Mouse (Mus musculus) midbrain, embryonic 16.5 days (tissue): ENCODE results near the gene Klhdc8b. TPM values are rescaled to one million over a fixed set of nuclear protein-coding genes. Genes with fewer than 3 reads are reported as not detected.

Experiments used
- ATAC-seq: fragments of 200-750 bp; cut with Nextera tagmentation; 2 replicates; pipeline ENCODE4 v1.8.0; 2017; ENCODE audit warnings: moderate TSS enrichment
- H3K27ac ChIP-seq: fragments of 300-500 bp; sonication (generic); 2 replicates; pipeline ENCODE4 v1.5.1; 2014; ENCODE audit warnings: mild to moderate bottlenecking, low read length, mixed read lengths
- H3K27me3 ChIP-seq: fragments of 300-500 bp; sonication (generic); 2 replicates; pipeline ENCODE4 v1.6.1; 2014; ENCODE audit warnings: low read depth, low read length, mixed read lengths; ENCODE audit not compliant: control insufficient read depth, insufficient read depth
- H3K36me3 ChIP-seq: fragments of 300-500 bp; sonication (generic); 2 replicates; pipeline ENCODE4 v1.6.1; 2014; ENCODE audit warnings: mild to moderate bottlenecking, low read length, moderate library complexity, mixed read lengths; ENCODE audit not compliant: control insufficient read depth, insufficient read depth
- H3K4me1 ChIP-seq: fragments of 300-500 bp; sonication (generic); 2 replicates; pipeline ENCODE4 v1.6.1; 2014; ENCODE audit warnings: mild to moderate bottlenecking, low read length, mixed read lengths; ENCODE audit not compliant: control insufficient read depth, insufficient read depth
- H3K4me2 ChIP-seq: fragments of 300-500 bp; sonication (generic); 2 replicates; pipeline ENCODE4 v1.6.1; 2014; ENCODE audit warnings: mild to moderate bottlenecking, low read length, mixed read lengths
- H3K4me3 ChIP-seq: fragments of 300-500 bp; sonication (generic); 2 replicates; pipeline ENCODE4 v1.5.1; 2014; ENCODE audit warnings: low read depth, mild to moderate bottlenecking, low read length, moderate library complexity, mixed read lengths
- H3K9ac ChIP-seq: fragments of 300-500 bp; sonication (generic); 2 replicates; pipeline ENCODE4 v1.6.1; 2014; ENCODE audit warnings: low read depth, low read length, mixed read lengths
- H3K9me3 ChIP-seq: fragments of 300-500 bp; sonication (generic); replicated peaks from 2 replicates; pipeline ENCODE4 v1.6.1; 2014; ENCODE audit warnings: mild to moderate bottlenecking, low read length, mixed read lengths; ENCODE audit not compliant: control insufficient read depth, poor library complexity, severe bottlenecking
- WGBS: fragments of 180-500 bp; shearing (Covaris S2); extraction: QIAGEN DNeasy Blood & Tissue Kit; methylation state at CpG from one replicate; pipeline ENCODE4 v1.1.7; 2014; 5-methylcytosine and 5-hydroxymethylcytosine counted together
- polyA plus RNA-seq: library from polyadenylated mRNA; unstranded; fragments of >200 nt; fragmentation: Nextera tagmentation; extraction: Ambion mirVana; gene quantifications from 2 replicates; pipeline ENCODE4 v1.2.1, GENCODE M21; 2015

Klhdc8b gene
- polyA plus RNA-seq, 1 experiment from 2014 or later = 72.6 TPM

- no peaks in the 10 kb centered on the region for H3K36me3 ChIP-seq
- H3K9me3 ChIP-seq = no peaks in the 10 kb centered on the region
- H3K27ac ChIP-seq = no peak within 1 kb of the TSS
- H3K4me2 ChIP-seq = no peak within 1 kb of the TSS
- no peak for ATAC-seq
- H3K4me3 ChIP-seq = no peak within 1 kb of the TSS
- H3K9ac ChIP-seq = no peak within 1 kb of the TSS
- no peaks in the 10 kb centered on the region for H3K4me1 ChIP-seq
- no peaks in the 10 kb centered on the region for H3K27me3 ChIP-seq
Observed at GRCm38 (mm10) chr9:108428384-108428783, 33.0 kb downstream of the Klhdc8b start, which contains the start of gene Ccdc36. Gene Ccdc36 (minus strand): TSS chr9:108428484.

DNA sequence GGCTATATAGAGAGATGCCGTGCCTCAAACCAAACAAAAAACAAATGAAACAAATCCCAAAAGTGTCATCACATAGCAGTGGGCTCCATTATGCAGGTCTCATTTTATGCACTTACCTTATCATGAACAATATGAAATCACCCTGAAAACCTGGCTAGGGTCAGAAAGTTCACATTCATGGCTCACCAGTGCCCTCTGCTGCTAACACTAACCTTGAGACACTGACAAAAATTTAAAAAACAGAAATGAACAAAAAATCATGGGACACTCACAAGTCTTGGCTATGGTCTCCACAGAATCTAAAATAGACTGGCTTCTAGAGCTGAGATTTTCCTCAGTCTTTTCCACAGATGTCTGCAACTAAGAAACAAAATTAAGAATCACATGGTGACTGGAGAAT is 49.2 kb downstream of the Klhdc8b start:
- Histone ChIP-seq H3K27me3 (no peaks in the 10 kb centered on the region), H3K4me1 (no peaks in the 10 kb centered on the region), H3K36me3 (no peaks in the 10 kb centered on the region), H3K4me3 (no peak overlapping the region), H3K27ac (no peak overlapping the region), H3K9ac (no peak overlapping the region), H3K9me3 (no peaks in the 10 kb centered on the region), H3K4me2 (no peak overlapping the region)
- WGBS = 85% methylated on average over 1 of the region's 1 CpGs
- no peak for ATAC-seq

GRCm38 (mm10) chr9:108411381-108411942 is 49.9 kb downstream of the Klhdc8b start:
- no peak for ATAC-seq

GRCm38 (mm10) chr9:108409535-108409934 is 51.8 kb downstream of the Klhdc8b start:
- Histone ChIP-seq H3K4me3 (no peak overlapping the region), H3K36me3 (no peaks in the 10 kb centered on the region), H3K4me2 (no peak overlapping the region), H3K27ac (no peak overlapping the region), H3K4me1 (no peaks in the 10 kb centered on the region), H3K27me3 (no peaks in the 10 kb centered on the region), H3K9me3 (no peaks in the 10 kb centered on the region), H3K9ac (no peak overlapping the region)
- ATAC-seq = no peak
- 92% methylated on average over 4 of the region's 4 CpGs for WGBS

More at GRCm38 (mm10) chr9:108411381-108411942, 49.9 kb downstream of the Klhdc8b start:
- Histone ChIP-seq H3K27me3 (no peaks in the 10 kb centered on the region), H3K9me3 (no peaks in the 10 kb centered on the region), H3K4me1 (no peaks in the 10 kb centered on the region), H3K4me3 (no peak overlapping the region), H3K4me2 (no peak overlapping the region), H3K9ac (no peak overlapping the region), H3K27ac (no peak overlapping the region), H3K36me3 (no peaks in the 10 kb centered on the region)
- 76% methylated on average over 9 of the region's 9 CpGs for WGBS

DNA sequence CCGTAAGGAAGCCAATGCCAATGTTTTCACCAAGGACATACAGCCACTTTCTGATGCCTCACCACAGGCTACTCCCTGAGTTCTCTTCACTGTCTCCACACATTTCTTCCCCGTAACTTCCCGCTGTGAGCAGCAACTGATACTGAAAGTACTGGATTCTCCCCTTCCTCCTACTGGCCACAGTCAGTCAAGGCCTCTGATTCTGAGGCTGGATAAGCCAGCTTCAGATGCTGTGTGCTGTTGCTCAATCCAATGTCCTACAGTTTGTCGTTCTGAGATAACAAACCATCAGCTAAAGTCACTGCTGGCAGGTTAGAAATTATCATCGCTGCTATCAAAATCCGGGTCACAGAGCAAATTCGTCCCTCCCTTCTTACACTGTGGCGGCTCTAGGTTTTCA is 56.9 kb downstream of the Klhdc8b start:
- H3K36me3 ChIP-seq = no peaks in the 10 kb centered on the region
- H3K27ac ChIP-seq = no peak overlapping the region
- WGBS = 78% methylated on average over 8 of the region's 8 CpGs
- no peaks in the 10 kb centered on the region for H3K27me3 ChIP-seq
- no peaks in the 10 kb centered on the region for H3K9me3 ChIP-seq
- H3K4me2 ChIP-seq = no peak overlapping the region
- ATAC-seq = no peak
- H3K4me1 ChIP-seq = peaks cover 9% of the 10 kb centered on the region
- H3K4me3 ChIP-seq = no peak overlapping the region
- no peak overlapping the region for H3K9ac ChIP-seq

GRCm38 (mm10) chr9:108403081-108403480 is 58.3 kb downstream of the Klhdc8b start:
- Histone ChIP-seq H3K27ac (no peak overlapping the region), H3K36me3 (no peaks in the 10 kb centered on the region), H3K27me3 (no peaks in the 10 kb centered on the region), H3K9ac (no peak overlapping the region), H3K4me3 (no peak overlapping the region), H3K4me2 (no peak overlapping the region), H3K9me3 (no peaks in the 10 kb centered on the region), H3K4me1 (peaks cover 9% of the 10 kb centered on the region)
- no peak for ATAC-seq
- WGBS = 87% methylated on average over 4 of the region's 4 CpGs

DNA sequence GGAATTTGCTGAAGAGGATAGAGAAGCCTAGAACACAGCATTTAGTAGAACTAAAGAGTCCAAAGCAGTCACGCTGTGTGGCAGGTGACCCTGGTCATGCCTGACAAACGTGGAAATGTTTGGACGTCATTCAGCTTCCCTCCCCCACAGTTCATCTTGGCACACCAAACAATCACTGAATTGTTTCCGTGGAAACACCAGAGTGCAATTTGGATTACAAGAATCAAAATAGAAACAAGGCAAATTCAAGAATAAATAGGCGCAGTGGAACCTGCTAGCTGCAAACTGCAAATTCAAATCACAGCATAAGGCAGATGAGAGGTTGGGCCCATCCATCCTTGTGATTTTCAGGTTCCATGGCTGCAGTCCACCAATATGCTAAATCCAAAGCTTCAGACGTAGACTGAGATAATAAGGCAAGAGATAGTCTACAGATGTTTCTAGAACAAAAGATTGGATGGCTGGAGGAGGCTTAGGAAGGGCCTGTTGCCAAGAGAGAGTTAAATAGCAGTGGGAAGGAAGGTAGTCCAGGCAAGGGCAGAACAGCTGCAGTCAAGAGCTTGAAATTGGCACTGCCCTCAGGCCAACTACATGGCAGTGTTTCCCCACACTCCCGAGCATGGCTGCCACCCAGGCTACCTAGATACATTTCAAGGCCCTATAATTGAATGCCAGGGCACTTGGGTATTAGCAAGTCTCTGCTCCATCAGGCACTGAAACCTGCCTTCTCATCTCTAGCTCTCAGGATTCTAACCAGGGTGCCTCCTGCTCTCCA is 60.0 kb downstream of the Klhdc8b start:
- Histone ChIP-seq H3K4me1 (peaks cover 9% of the 10 kb centered on the region), H3K4me3 (no peak overlapping the region), H3K27ac (peak overlapping the region; percentile 65), H3K9ac (no peak overlapping the region), H3K27me3 (no peaks in the 10 kb centered on the region), H3K36me3 (0 out of 2 replicates have a peak, but pooled peaks cover 2% of the 10 kb centered on the region), H3K9me3 (no peaks in the 10 kb centered on the region), H3K4me2 (no peak overlapping the region)
- WGBS = 35% methylated on average over 7 of the region's 7 CpGs
- ATAC-seq = no peak

DNA sequence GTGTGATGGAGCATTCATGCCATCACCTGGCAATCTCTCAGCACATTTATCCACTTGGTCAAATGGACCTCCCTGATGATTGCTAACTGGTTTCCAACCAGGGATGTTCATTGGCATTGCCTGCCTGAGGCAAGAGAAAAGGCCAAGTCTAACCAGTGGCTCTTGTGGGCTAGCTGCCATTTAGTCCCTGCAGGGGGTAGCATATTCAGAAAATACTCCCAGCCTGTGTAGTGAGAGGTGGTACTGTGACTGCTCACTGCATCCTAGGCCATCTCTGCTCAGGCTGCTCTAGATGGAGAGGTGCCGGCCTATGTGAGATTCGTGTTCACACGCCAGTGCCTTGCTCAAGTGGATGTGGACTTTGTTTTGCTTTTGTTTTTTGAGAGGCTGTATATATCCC is 63.1 kb downstream of the Klhdc8b start:
- Histone ChIP-seq H3K36me3 (peaks cover 6% of the 10 kb centered on the region; the same call in 1 of the 2 replicates), H3K4me3 (no peak overlapping the region), H3K9me3 (no peaks in the 10 kb centered on the region), H3K27ac (no peak overlapping the region), H3K27me3 (no peaks in the 10 kb centered on the region), H3K9ac (no peak overlapping the region), H3K4me2 (no peak overlapping the region), H3K4me1 (peaks cover 9% of the 10 kb centered on the region)
- no peak for ATAC-seq
- WGBS = 91% methylated on average over 3 of the region's 3 CpGs
